ENCODE assay signal across 15 mouse cellular contexts in the genomic region with DNA sequence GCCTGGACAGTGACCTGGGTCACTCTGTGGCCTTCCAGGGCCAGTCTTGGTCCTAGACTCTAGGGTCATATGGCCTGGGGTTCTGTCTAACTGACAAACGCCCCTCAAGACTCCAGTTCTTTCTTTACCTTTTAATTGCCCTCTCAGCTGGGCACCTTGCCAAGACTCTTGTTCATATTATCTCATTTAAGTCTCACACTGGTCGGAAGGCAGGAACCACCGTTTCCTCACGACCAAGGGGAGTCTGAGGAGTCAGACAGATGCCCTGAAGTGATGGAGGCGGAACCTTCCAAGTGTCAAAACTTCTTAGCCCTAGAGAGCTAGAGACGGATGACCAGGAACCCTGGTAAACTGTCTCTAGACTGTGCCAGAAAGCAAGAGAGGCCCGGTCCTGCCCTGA.
A peak's percentile ranks its signal among the peaks of the same experiment; 100 is the strongest.
DNase-seq lines count a peak whose midpoint lies in the region; ATAC-seq and TF ChIP-seq lines count a peak whose summit lies in the region.
"Had no signal": no experiment of that assay in that cellular context is flagged by ENCODE, and none has a peak within 500 bp of the region (broad histone marks: within the 10 kb centered on the region; RNA-seq: fewer than 3 reads in every experiment).

No protein-coding gene starts in this region.

- H3K27ac ChIP-seq in heart, adult 2 months = peak overlapping the region; percentile 74
- no peak overlapping the region for H3K27ac ChIP-seq in lung, postnatal 0 days (ENCODE audit: low read length)
- H3K27ac ChIP-seq: embryonic facial prominence, embryonic 13.5 days; forebrain, embryonic 12.5 days; liver, embryonic 13.5 days; macrophage; midbrain, embryonic 15.5 days had no signal

- no peak overlapping the region for H3K4me3 ChIP-seq in heart, adult 2 months
- no peak overlapping the region for H3K4me3 ChIP-seq in lung, postnatal 0 days (ENCODE audit: low read depth, low read length)
- H3K4me3 ChIP-seq: embryonic facial prominence, embryonic 13.5 days; forebrain, embryonic 12.5 days; liver, embryonic 13.5 days; midbrain, embryonic 15.5 days had no signal

- no peaks in the 10 kb centered on the region for H3K27me3 ChIP-seq in heart, adult 2 months (ENCODE audit: control insufficient read depth, insufficient read depth, low read length)
- H3K27me3 ChIP-seq in lung, postnatal 0 days (replicated peaks; ENCODE audit: insufficient read depth, low read length) = no peaks in the 10 kb centered on the region
- H3K27me3 ChIP-seq: embryonic facial prominence, embryonic 13.5 days had no signal

- H3K36me3 ChIP-seq in heart, adult 2 months (ENCODE audit: control insufficient read depth, insufficient read depth, low read length) = no peaks in the 10 kb centered on the region
- no peaks in the 10 kb centered on the region for H3K36me3 ChIP-seq in lung, postnatal 0 days (ENCODE audit: insufficient read depth, low read length)
- H3K36me3 ChIP-seq: embryonic facial prominence, embryonic 13.5 days; forebrain, embryonic 12.5 days; G1E; liver, embryonic 13.5 days; midbrain, embryonic 15.5 days had no signal

- no peak overlapping the region for H3K9ac ChIP-seq in heart, adult 2 months (ENCODE audit: low read depth, low read length)
- no peak overlapping the region for H3K9ac ChIP-seq in lung, postnatal 0 days (replicated peaks; ENCODE audit: low read depth)
- H3K9ac ChIP-seq: embryonic facial prominence, embryonic 13.5 days; forebrain, embryonic 12.5 days; liver, embryonic 13.5 days; midbrain, embryonic 15.5 days had no signal

- DNase-seq in heart, adult 2 months = no peak
- DNase-seq in heart, postnatal 4 days = no peak
- peak; percentile 23 for DNase-seq in lung, postnatal 36 days
- no peak for DNase-seq in lung, postnatal 0 days (ENCODE audit: low spot score)
- DNase-seq in adrenal gland, postnatal 10 days = no peak
- no peak for DNase-seq in adrenal gland, postnatal 25 days
- no peak for DNase-seq in ovary, postnatal 14 days (ENCODE audit: low spot score)
- DNase-seq: liver, embryonic 13.5 days had no signal

- ATAC-seq in lung, postnatal 0 days = no peak
- ATAC-seq in granulocyte monocyte progenitor cell, adult 5-6 weeks (replicated peaks; ENCODE audit: poor library complexity, severe bottlenecking) = peak; percentile 15; the same call in 1 of the 2 replicates
- ATAC-seq: inflammation-experienced regulatory T-cells, adult 6 months; midbrain, embryonic 15.5 days had no signal

- intact Hi-C loops in heart, adult 2 months (cut with DNase I) = loop anchor here (2.0 kb wide), 2 partner anchors 81 to 217 kb away; a partner anchor contains a TSS

- TF ChIP-seq POLR2A in heart, adult 2 months (IDR thresholded peaks at IDR 0.05; ENCODE audit: insufficient read depth, low read depth, low read length) = no peak

- 27% methylated on average over 7 of the region's 7 CpGs for WGBS in heart, adult 2 months
- 29% methylated on average over 7 of the region's 7 CpGs for WGBS in lung, postnatal 0 days

- H3K4me2 ChIP-seq in lung, postnatal 0 days (replicated peaks; ENCODE audit: low read depth, low read length) = no peak overlapping the region
- H3K4me2 ChIP-seq: forebrain, embryonic 12.5 days; liver, embryonic 13.5 days; midbrain, embryonic 15.5 days had no signal

- TF ChIP-seq EP300 in heart, adult 2 months (IDR thresholded peaks at IDR 0.05; ENCODE audit: insufficient read depth, low read depth, low read length) = no peak
- no peak for TF ChIP-seq EP300 in lung, postnatal 0 days (IDR thresholded peaks at IDR 0.05)

- H3K9me3 ChIP-seq in lung, postnatal 0 days (ENCODE audit: low read length) = no peaks in the 10 kb centered on the region
- H3K9me3 ChIP-seq: embryonic facial prominence, embryonic 13.5 days; forebrain, embryonic 12.5 days; G1E; liver, embryonic 13.5 days; midbrain, embryonic 15.5 days had no signal

- H3K4me1 ChIP-seq in heart, adult 2 months (ENCODE audit: control insufficient read depth, insufficient read depth, low read length) = peaks cover 6% of the 10 kb centered on the region
- H3K4me1 ChIP-seq in lung, postnatal 0 days (ENCODE audit: insufficient read depth, low read depth, low read length) = no peaks in the 10 kb centered on the region
- H3K4me1 ChIP-seq: liver, embryonic 13.5 days; midbrain, embryonic 15.5 days had no signal

- no peaks in the 10 kb centered on the region for H3K79me2 ChIP-seq in heart, adult 2 months (replicated peaks; ENCODE audit: control insufficient read depth, insufficient read depth, low read length)

- TF ChIP-seq CTCF in heart, adult 2 months (IDR thresholded peaks at IDR 0.05) = no peak
- no peak for TF ChIP-seq CTCF in lung, postnatal 0 days (IDR thresholded peaks at IDR 0.05)
